Mouse (Mus musculus): ENCODE results near the gene Gsta4. TPM values are rescaled to one million over a fixed set of nuclear protein-coding genes. Genes with fewer than 3 reads are reported as not detected.
"Not testable (repeated sequence)": the region's sequence is repeated elsewhere in the genome, so short reads cannot be mapped to it uniquely, and the experiment has no call there.

Gene Gsta4
- total and polyA plus RNA-seq, 3 experiments, result 1.4 to 6.8 (median 4.5) TPM

- H3K27me3 ChIP-seq (ENCODE audit: insufficient read depth, low read length), result no peaks in the 10 kb centered on the region
- no peaks in the 10 kb centered on the region for H3K9me3 ChIP-seq (replicated peaks)
- no peak overlapping the region for H3K4me3 ChIP-seq (ENCODE audit: low read depth, low read length)
- ATAC-seq (ENCODE audit: extremely low read depth, insufficient number of reproducible peaks, low FRiP score, poor library complexity, severe bottlenecking) (no peak), DNase-seq (ENCODE audit: low spot score) (no peak)
- TF ChIP-seq CTCF (IDR thresholded peaks at IDR 0.05; ENCODE audit: low read depth, low read length) (no peak), GATA2 (IDR thresholded peaks at IDR 0.05; ENCODE audit: borderline replicate concordance, low read depth, low read length) (no peak)
- H3K36me3 ChIP-seq (replicated peaks), result peaks cover 39% of the 10 kb centered on the region
- H3K4me1 ChIP-seq (ENCODE audit: insufficient read depth, low read depth, low read length), result peaks cover 10% of the 10 kb centered on the region; the same call in 1 of the 2 replicates
Measured at GRCm38 (mm10) chr9:78167453-78167969, 15.1 kb upstream of the Gsta4 start.

- no peak for TF ChIP-seq GATA2 (IDR thresholded peaks at IDR 0.05; ENCODE audit: borderline replicate concordance, low read depth, low read length)
- TF ChIP-seq GATA1 (IDR thresholded peaks at IDR 0.05; ENCODE audit: borderline replicate concordance, low read length), result no peak
- no peak for TF ChIP-seq CTCF (IDR thresholded peaks at IDR 0.05; ENCODE audit: low read depth, low read length)
- no peak for TF ChIP-seq TAL1 (conservative IDR thresholded peaks at IDR 0.05; ENCODE audit: low read depth, low read length)
- no peak for TF ChIP-seq POLR2AphosphoS5 (IDR thresholded peaks at IDR 0.05; ENCODE audit: insufficient replicate concordance, low read depth, low read length)
- ATAC-seq (ENCODE audit: extremely low read depth, insufficient number of reproducible peaks, low FRiP score, poor library complexity, severe bottlenecking), result no peak
- H3K4me3 ChIP-seq (ENCODE audit: low read depth, low read length), result no peak overlapping the region
- H3K9me3 ChIP-seq (replicated peaks), result no peaks in the 10 kb centered on the region
- DNase-seq (ENCODE audit: low spot score), result no peak
- peaks cover 32% of the 10 kb centered on the region for H3K36me3 ChIP-seq (replicated peaks)
- no peaks in the 10 kb centered on the region for H3K27me3 ChIP-seq (ENCODE audit: insufficient read depth, low read length)
- peaks cover 10% of the 10 kb centered on the region; the same call in 1 of the 2 replicates for H3K4me1 ChIP-seq (ENCODE audit: insufficient read depth, low read depth, low read length)
Measured at GRCm38 (mm10) chr9:78168864-78169263, 13.7 kb upstream of the Gsta4 start.

DNA sequence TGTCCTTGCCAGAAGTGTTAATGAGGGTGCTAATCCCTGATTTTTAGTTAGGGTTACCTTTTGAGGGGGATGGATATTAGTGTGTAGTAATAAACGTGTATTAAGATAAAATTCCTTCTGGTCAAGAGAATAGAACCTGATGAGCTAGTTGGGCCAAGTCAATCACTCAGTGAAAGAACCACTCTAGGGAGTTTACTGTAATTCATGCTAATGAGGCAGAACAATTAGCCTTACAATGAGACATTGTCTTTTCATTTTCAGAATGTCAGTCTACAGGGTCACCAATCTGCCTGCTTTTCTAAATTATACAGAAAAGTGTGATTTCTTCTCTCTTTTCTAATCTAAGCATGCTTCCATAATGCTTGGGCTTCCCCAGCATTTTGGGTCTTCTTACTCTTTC is 8.6 kb upstream of the Gsta4 start:
- Histone ChIP-seq H3K4me1 (ENCODE audit: insufficient read depth, low read depth, low read length) (peaks cover 13% of the 10 kb centered on the region), H3K36me3 (replicated peaks) (no peaks in the 10 kb centered on the region), H3K4me3 (ENCODE audit: low read depth, low read length) (no peak overlapping the region), H3K9me3 (replicated peaks) (no peaks in the 10 kb centered on the region), H3K27me3 (ENCODE audit: insufficient read depth, low read length) (no peaks in the 10 kb centered on the region)
- DNase-seq (ENCODE audit: low spot score), result no peak
- TF ChIP-seq GATA2 (IDR thresholded peaks at IDR 0.05; ENCODE audit: borderline replicate concordance, low read depth, low read length), result no peak
- no peak for TF ChIP-seq TAL1 (conservative IDR thresholded peaks at IDR 0.05; ENCODE audit: low read depth, low read length)
- TF ChIP-seq POLR2AphosphoS5 (IDR thresholded peaks at IDR 0.05; ENCODE audit: insufficient replicate concordance, low read depth, low read length), result no peak
- no peak for TF ChIP-seq GATA1 (IDR thresholded peaks at IDR 0.05; ENCODE audit: borderline replicate concordance, low read length)
- no peak for TF ChIP-seq CTCF (IDR thresholded peaks at IDR 0.05; ENCODE audit: low read depth, low read length)
- ATAC-seq (ENCODE audit: extremely low read depth, insufficient number of reproducible peaks, low FRiP score, poor library complexity, severe bottlenecking), result no peak

GRCm38 (mm10) chr9:78174925-78175276 is 7.7 kb upstream of the Gsta4 start:
- not testable (repeated sequence) for ATAC-seq (ENCODE audit: extremely low read depth, insufficient number of reproducible peaks, low FRiP score, poor library complexity, severe bottlenecking); DNase-seq (ENCODE audit: low spot score); H3K4me3 ChIP-seq (ENCODE audit: low read depth, low read length); H3K27me3 ChIP-seq (ENCODE audit: insufficient read depth, low read length); H3K9me3 ChIP-seq (replicated peaks); H3K36me3 ChIP-seq (replicated peaks)
- peaks cover 13% of the 10 kb centered on the region for H3K4me1 ChIP-seq (ENCODE audit: insufficient read depth, low read depth, low read length)

- peak; percentile 95 for ATAC-seq (ENCODE audit: extremely low read depth, insufficient number of reproducible peaks, low FRiP score, poor library complexity, severe bottlenecking)
- Histone ChIP-seq H3K4me1 (ENCODE audit: insufficient read depth, low read depth, low read length) (peaks cover 13% of the 10 kb centered on the region), H3K27me3 (ENCODE audit: insufficient read depth, low read length) (no peaks in the 10 kb centered on the region), H3K9me3 (replicated peaks) (no peaks in the 10 kb centered on the region), H3K4me3 (ENCODE audit: low read depth, low read length) (peak overlapping the region; percentile 81), H3K36me3 (replicated peaks) (no peaks in the 10 kb centered on the region)
- DNase-seq (ENCODE audit: low spot score), result peak; percentile 81
- TF ChIP-seq GATA2 (IDR thresholded peaks at IDR 0.05; ENCODE audit: borderline replicate concordance, low read depth, low read length) (no peak), CTCF (IDR thresholded peaks at IDR 0.05; ENCODE audit: low read depth, low read length) (no peak), POLR2AphosphoS5 (IDR thresholded peaks at IDR 0.05; ENCODE audit: insufficient replicate concordance, low read depth, low read length) (no peak), TAL1 (conservative IDR thresholded peaks at IDR 0.05; ENCODE audit: low read depth, low read length) (no peak)
Measured at GRCm38 (mm10) chr9:78175277-78176200, 7.0 kb upstream of the Gsta4 start.

DNA sequence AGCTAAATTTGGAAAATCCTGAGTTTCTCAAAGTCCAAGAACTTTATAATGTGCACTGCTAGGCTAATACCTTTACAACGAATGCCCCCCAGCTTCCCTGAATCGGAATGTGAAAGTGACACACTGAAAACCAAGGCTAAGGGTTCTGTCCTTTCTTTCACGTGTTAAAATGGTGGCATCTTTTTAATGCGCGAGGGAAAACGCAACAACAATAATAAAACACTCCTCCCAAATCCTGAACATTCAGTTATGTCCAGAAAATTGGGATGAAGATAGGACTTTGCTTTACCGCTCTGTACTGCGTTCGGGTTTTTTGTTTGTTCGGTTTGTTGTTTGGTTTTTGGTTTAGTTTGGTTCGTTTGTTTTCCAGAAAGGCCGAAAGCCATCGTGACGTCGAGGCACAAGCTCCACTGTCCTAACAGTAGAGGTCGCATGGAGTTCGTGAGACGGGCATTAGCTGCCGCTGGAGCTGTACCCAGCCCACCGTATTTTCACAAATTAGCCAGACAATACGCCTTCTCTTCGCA is 6.3 kb upstream of the Gsta4 start:
- H3K27me3 ChIP-seq (ENCODE audit: insufficient read depth, low read length), result no peaks in the 10 kb centered on the region

More for the DNA sequence above, 6.3 kb upstream of the Gsta4 start:
- ATAC-seq (ENCODE audit: extremely low read depth, insufficient number of reproducible peaks, low FRiP score, poor library complexity, severe bottlenecking) (0 out of 2 replicates have a peak, but pooled peaks have one; percentile 47), DNase-seq (ENCODE audit: low spot score) (peak; percentile 43)
- no peaks in the 10 kb centered on the region for H3K36me3 ChIP-seq (replicated peaks)
- peak overlapping the region; percentile 81 for H3K4me3 ChIP-seq (ENCODE audit: low read depth, low read length)
- H3K4me1 ChIP-seq (ENCODE audit: insufficient read depth, low read depth, low read length), result peaks cover 13% of the 10 kb centered on the region
- TF ChIP-seq CTCF (IDR thresholded peaks at IDR 0.05; ENCODE audit: low read depth, low read length), result no peak
- no peak for TF ChIP-seq POLR2AphosphoS5 (IDR thresholded peaks at IDR 0.05; ENCODE audit: insufficient replicate concordance, low read depth, low read length)
- TF ChIP-seq GATA2 (IDR thresholded peaks at IDR 0.05; ENCODE audit: borderline replicate concordance, low read depth, low read length), result no peak
- TF ChIP-seq GATA1 (IDR thresholded peaks at IDR 0.05; ENCODE audit: borderline replicate concordance, low read length), result no peak
- TF ChIP-seq TAL1 (conservative IDR thresholded peaks at IDR 0.05; ENCODE audit: low read depth, low read length), result no peak
- H3K9me3 ChIP-seq (replicated peaks), result no peaks in the 10 kb centered on the region

All from G1E (cell line).